Mouse (Mus musculus) lung, embryonic 14.5 days (tissue): Measurements from ENCODE around the gene Crybg1. TPM values are rescaled to one million over a fixed set of nuclear protein-coding genes. Genes with fewer than 3 reads are reported as not detected.

Experiments used
- ATAC-seq: fragments of 200-750 bp; cut with Nextera tagmentation; 2 replicates; pipeline ENCODE4 v1.8.0; 2017; ENCODE audit warnings: mild to moderate bottlenecking, moderate TSS enrichment, moderate library complexity; ENCODE audit not compliant: insufficient read depth
- DNase-seq: peaks from one replicate; pipeline ENCODE4 v3.0.0-alpha.2; 2015
- H3K27ac ChIP-seq: fragments of 300-500 bp; sonication (generic); 2 replicates; pipeline ENCODE4 v1.5.1; 2014; ENCODE audit warnings: low read depth, mild to moderate bottlenecking, moderate library complexity
- H3K27me3 ChIP-seq: fragments of 300-500 bp; sonication (generic); 2 replicates; pipeline ENCODE4 v1.6.1; 2014; ENCODE audit warnings: low read length, control low read depth; ENCODE audit not compliant: insufficient read depth
- H3K36me3 ChIP-seq: fragments of 300-500 bp; sonication (generic); 2 replicates; pipeline ENCODE4 v1.6.1; 2014; ENCODE audit warnings: control low read depth; ENCODE audit not compliant: insufficient read depth
- H3K4me1 ChIP-seq: fragments of 300-500 bp; sonication (generic); 2 replicates; pipeline ENCODE4 v1.6.1; 2014; ENCODE audit warnings: antibody characterized with exemption, control low read depth; ENCODE audit not compliant: insufficient read depth
- H3K4me2 ChIP-seq: fragments of 300-500 bp; sonication (generic); 2 replicates; pipeline ENCODE4 v1.6.1; 2014; ENCODE audit warnings: mild to moderate bottlenecking
- H3K4me3 ChIP-seq: fragments of 300-500 bp; sonication (generic); 2 replicates; pipeline ENCODE4 v1.5.1; 2014; ENCODE audit warnings: low read depth, low read length
- H3K9ac ChIP-seq: fragments of 300-500 bp; sonication (generic); 2 replicates; pipeline ENCODE4 v1.6.1; 2014
- H3K9me3 ChIP-seq: fragments of 300-500 bp; sonication (generic); 2 replicates; pipeline ENCODE4 v1.6.1; 2016; ENCODE audit warnings: low read depth, low read length, control low read depth
- CTCF ChIP-seq: IDR thresholded peaks from 2 replicates; pipeline ENCODE4 v1.5.1; 2016; ENCODE audit warnings: antibody characterized with exemption, low read depth
- whole genome bisulfite sequencing: fragments of 180-500 bp; shearing (Covaris S2); extraction: QIAGEN DNeasy Blood & Tissue Kit; methylation state at CpG from one replicate; pipeline ENCODE4 v1.1.7; 2014; 5-methylcytosine and 5-hydroxymethylcytosine counted together
- polyA plus RNA-seq: library from polyadenylated mRNA; unstranded; fragments of >200 nt; fragmentation: Nextera tagmentation; extraction: Ambion mirVana; gene quantifications from 2 replicates; pipeline ENCODE4 v1.2.1, GENCODE M21; 2014

Gene Crybg1
- polyA plus RNA-seq, 1 experiment from 2014 or later: 0.22 TPM

DNA sequence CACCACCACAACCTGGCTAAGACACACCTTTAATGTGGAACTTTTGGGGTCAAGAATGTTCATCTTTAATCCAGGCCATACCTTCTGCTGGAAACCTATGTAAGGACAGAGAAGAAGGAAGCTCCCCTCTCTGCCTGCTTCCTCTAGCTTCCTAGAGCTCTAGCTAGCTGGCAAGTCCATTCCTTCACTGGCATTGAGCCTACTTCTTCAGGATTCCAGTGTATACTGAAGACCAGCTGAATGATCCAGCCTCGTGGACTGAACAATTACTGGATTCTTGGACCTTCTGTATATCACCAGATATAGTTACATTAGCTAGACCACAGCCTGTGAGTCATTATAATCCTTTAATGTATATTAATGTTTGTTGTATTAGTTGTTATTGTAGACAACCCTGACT lies 121.4 kb downstream of the Crybg1 start:
- Histone ChIP-seq H3K9ac (no peak overlapping the region), H3K4me2 (no peak overlapping the region), H3K4me1 (no peaks in the 10 kb centered on the region), H3K4me3 (no peak overlapping the region), H3K27ac (no peak overlapping the region), H3K36me3 (no peaks in the 10 kb centered on the region), H3K27me3 (no peaks in the 10 kb centered on the region), H3K9me3 (no peaks in the 10 kb centered on the region)
- 45% methylated on average over 1 of the region's 1 CpGs for WGBS
- ATAC-seq (no peak), DNase-seq (peak; percentile 30)
- TF ChIP-seq CTCF: no peak

GRCm38 (mm10) chr10:44026105-44026504 lies 122.5 kb downstream of the Crybg1 start:
- ATAC-seq: no peak
- WGBS: 84% methylated on average over 1 of the region's 1 CpGs

DNA sequence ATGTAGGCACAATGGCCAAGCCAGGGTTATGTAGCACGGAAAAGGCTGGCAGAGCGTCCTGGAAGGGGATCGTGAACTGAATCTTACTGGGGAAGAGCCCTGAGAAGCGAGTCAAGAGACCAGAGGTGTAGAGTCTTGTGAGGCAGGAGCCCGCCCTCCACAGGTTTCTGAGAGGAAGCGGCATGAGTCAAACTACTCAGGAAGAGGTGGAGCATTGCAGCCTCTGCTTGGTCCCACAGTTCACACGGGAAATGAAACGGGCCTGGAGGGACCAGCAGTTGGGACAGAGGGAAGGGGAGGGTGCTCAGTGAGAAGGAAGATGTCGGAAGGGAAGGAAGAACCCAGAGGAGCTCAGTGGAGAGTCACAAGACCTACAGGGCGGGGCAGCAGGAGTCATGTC lies 123.9 kb downstream of the Crybg1 start:
- Histone ChIP-seq H3K4me2 (no peak overlapping the region), H3K4me3 (no peak overlapping the region), H3K36me3 (no peaks in the 10 kb centered on the region), H3K9ac (no peak overlapping the region), H3K9me3 (no peaks in the 10 kb centered on the region), H3K27ac (no peak overlapping the region), H3K4me1 (no peaks in the 10 kb centered on the region), H3K27me3 (no peaks in the 10 kb centered on the region)
- no peak for TF ChIP-seq CTCF
- DNase-seq (no peak), ATAC-seq (no peak)
- 51% methylated on average over 10 of the region's 10 CpGs for WGBS

More at GRCm38 (mm10) chr10:44026105-44026504, 122.5 kb downstream of the Crybg1 start:
- Histone ChIP-seq H3K9ac (no peak overlapping the region), H3K9me3 (no peaks in the 10 kb centered on the region), H3K4me3 (no peak overlapping the region), H3K27me3 (no peaks in the 10 kb centered on the region), H3K4me2 (no peak overlapping the region), H3K4me1 (no peaks in the 10 kb centered on the region), H3K36me3 (no peaks in the 10 kb centered on the region), H3K27ac (no peak overlapping the region)
- no peak for DNase-seq
- TF ChIP-seq CTCF: no peak

DNA sequence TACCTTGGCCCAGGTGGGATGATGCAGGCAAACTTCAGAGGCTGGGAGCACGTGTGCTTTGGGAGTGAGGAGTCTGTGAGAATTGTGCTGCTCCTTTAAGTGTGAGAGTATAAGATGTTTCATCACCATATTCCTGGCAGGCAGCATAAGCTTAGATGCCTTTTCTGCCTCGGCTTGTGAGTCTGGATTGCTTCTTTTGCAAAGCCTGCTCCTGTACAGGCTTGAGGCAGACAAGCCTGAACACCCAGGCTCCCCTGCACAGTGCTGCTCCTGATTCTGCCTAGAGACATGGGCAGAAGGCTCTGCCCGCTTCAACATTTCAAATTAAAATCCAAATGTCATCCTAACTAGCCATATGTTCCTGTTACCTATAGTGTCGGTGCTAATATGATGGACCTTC lies 128.5 kb downstream of the Crybg1 start:
- TF ChIP-seq CTCF: no peak
- DNase-seq (no peak), ATAC-seq (no peak)
- Histone ChIP-seq H3K36me3 (no peaks in the 10 kb centered on the region), H3K9me3 (no peaks in the 10 kb centered on the region), H3K27ac (no peak overlapping the region), H3K9ac (no peak overlapping the region), H3K4me2 (no peak overlapping the region), H3K27me3 (no peaks in the 10 kb centered on the region), H3K4me1 (no peaks in the 10 kb centered on the region), H3K4me3 (no peak overlapping the region)
- 64% methylated on average over 4 of the region's 4 CpGs for WGBS

DNA sequence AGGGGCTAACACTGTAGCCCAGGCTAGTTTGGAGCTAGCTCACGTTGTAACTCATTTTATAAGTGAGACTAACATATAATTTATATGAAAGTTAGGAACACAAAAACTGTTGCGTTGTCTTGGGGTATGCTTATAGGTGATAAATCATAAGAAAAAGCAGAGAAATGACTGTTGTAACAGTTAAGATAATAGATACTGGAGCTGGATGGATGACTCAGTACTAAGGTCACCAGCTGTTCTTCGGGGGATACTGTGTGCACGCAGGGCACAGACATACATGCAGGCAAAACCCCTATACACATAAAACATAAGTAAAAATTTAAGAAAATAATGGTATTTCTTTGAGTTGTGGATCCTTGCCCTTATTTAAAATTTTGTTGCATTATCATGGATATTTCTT lies 130.1 kb downstream of the Crybg1 start:
- Histone ChIP-seq H3K4me2 (no peak overlapping the region), H3K27ac (no peak overlapping the region), H3K27me3 (no peaks in the 10 kb centered on the region), H3K9ac (no peak overlapping the region), H3K36me3 (no peaks in the 10 kb centered on the region), H3K4me3 (no peak overlapping the region), H3K4me1 (no peaks in the 10 kb centered on the region), H3K9me3 (no peaks in the 10 kb centered on the region)
- 78% methylated on average over 4 of the region's 4 CpGs for WGBS
- DNase-seq (no peak), ATAC-seq (no peak)
- no peak for TF ChIP-seq CTCF

DNA sequence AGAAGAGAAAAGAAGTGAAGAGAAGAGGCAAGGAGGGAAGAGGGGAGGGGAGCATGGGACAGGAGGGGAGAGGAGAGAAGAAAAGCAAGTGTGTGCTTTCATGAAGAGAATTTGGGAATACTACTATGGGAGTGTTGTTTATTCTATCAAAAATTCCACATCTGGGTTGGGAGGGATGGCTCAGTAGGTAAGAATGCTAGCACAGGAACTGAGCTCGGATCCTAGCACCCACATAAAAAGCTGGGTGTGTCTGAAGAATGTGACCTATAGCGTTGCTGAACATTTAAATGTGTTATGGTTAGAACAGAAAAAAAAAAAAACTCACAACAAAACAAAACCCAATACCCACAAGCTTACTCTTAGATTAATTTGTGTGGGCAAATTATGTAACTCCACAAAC lies 133.0 kb downstream of the Crybg1 start:
- H3K27me3 ChIP-seq: no peaks in the 10 kb centered on the region
- H3K9me3 ChIP-seq: no peaks in the 10 kb centered on the region
- ATAC-seq (no peak), DNase-seq (no peak)
- no peak overlapping the region for H3K4me3 ChIP-seq
- no peak overlapping the region for H3K27ac ChIP-seq
- H3K36me3 ChIP-seq: no peaks in the 10 kb centered on the region
- 74% methylated on average over 2 of the region's 2 CpGs for WGBS
- H3K4me2 ChIP-seq: no peak overlapping the region
- TF ChIP-seq CTCF: no peak
- no peak overlapping the region for H3K9ac ChIP-seq
- H3K4me1 ChIP-seq: no peaks in the 10 kb centered on the region

- Histone ChIP-seq H3K36me3 (no peaks in the 10 kb centered on the region), H3K27ac (no peak overlapping the region), H3K9ac (no peak overlapping the region), H3K4me1 (no peaks in the 10 kb centered on the region), H3K9me3 (no peaks in the 10 kb centered on the region), H3K4me3 (no peak overlapping the region), H3K27me3 (no peaks in the 10 kb centered on the region), H3K4me2 (no peak overlapping the region)
- DNase-seq: no peak
- TF ChIP-seq CTCF: no peak
- WGBS: 50% methylated on average over 4 of the region's 4 CpGs
- ATAC-seq: no peak
Measured at GRCm38 (mm10) chr10:44013885-44014284, 134.8 kb downstream of the Crybg1 start.

DNA sequence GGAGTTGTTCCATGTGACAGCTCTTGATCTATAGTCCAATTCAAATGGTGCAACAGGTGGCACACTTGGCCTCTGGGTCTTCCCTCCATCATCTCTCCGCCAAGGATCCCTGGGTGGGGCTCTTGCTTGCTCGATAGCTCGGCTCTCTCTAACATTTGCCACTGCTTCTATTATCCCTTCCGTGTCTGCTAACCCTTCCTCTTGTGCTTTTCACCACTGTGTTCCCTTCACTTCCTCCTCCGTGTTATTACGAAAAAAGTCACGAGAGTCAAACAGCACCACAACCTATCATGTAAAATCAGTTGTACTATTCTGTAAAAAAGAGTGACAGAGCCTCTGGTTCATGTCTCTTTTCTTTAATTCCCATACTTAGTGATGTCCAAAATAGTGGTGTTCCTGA lies 137.2 kb downstream of the Crybg1 start:
- no peak for TF ChIP-seq CTCF
- Histone ChIP-seq H3K36me3 (no peaks in the 10 kb centered on the region), H3K27ac (no peak overlapping the region), H3K4me1 (no peaks in the 10 kb centered on the region), H3K4me2 (no peak overlapping the region), H3K4me3 (no peak overlapping the region), H3K9ac (no peak overlapping the region), H3K9me3 (no peaks in the 10 kb centered on the region), H3K27me3 (no peaks in the 10 kb centered on the region)
- WGBS: 74% methylated on average over 7 of the region's 7 CpGs
- DNase-seq (no peak), ATAC-seq (no peak)
